In genomic region chr12:111430049-111430867, GRCm38 (mm10) we compare ENCODE assay signal across 8 mouse cellular contexts. TPM values are rescaled to one million over a fixed set of nuclear protein-coding genes. Genes with fewer than 3 reads are reported as not detected.
DNase-seq lines count a peak whose midpoint lies in the region; ATAC-seq lines count a peak whose summit lies in the region.

No protein-coding gene starts in this region.

- peak overlapping the region; percentile 91 for H3K4me2 ChIP-seq in heart, embryonic 16.5 days (ENCODE audit: low read depth, low read length)
- H3K4me2 ChIP-seq in limb, embryonic 13.5 days (replicated peaks) = peak overlapping the region; percentile 73
- H3K4me2 ChIP-seq in midbrain, embryonic 16.5 days (ENCODE audit: low read length) = peak overlapping the region; percentile 65

- H3K4me1 ChIP-seq in heart, embryonic 16.5 days (ENCODE audit: control insufficient read depth, insufficient read depth, low read length) = peaks cover 47% of the 10 kb centered on the region
- peaks cover 46% of the 10 kb centered on the region for H3K4me1 ChIP-seq in limb, embryonic 13.5 days
- H3K4me1 ChIP-seq in midbrain, embryonic 16.5 days (ENCODE audit: control insufficient read depth, insufficient read depth, low read length) = peaks cover 33% of the 10 kb centered on the region

- H3K9me3 ChIP-seq in heart, embryonic 16.5 days (replicated peaks; ENCODE audit: control insufficient read depth, low read length) = no peaks in the 10 kb centered on the region
- H3K9me3 ChIP-seq in limb, embryonic 13.5 days = no peaks in the 10 kb centered on the region
- H3K9me3 ChIP-seq in midbrain, embryonic 16.5 days (replicated peaks; ENCODE audit: control insufficient read depth, low read length, poor library complexity, severe bottlenecking) = no peaks in the 10 kb centered on the region

- ATAC-seq in heart, embryonic 16.5 days (replicated peaks; ENCODE audit: extremely low read depth, insufficient read depth, low FRiP score) = no peak; the same call in 1 of the 2 replicates
- no peak for ATAC-seq in limb, embryonic 13.5 days (ENCODE audit: low FRiP score, low read depth)
- ATAC-seq in midbrain, embryonic 16.5 days = no peak
- no peak for ATAC-seq in inflammation-experienced regulatory T-cells, adult 6 months

- H3K36me3 ChIP-seq in heart, embryonic 16.5 days (ENCODE audit: control insufficient read depth, insufficient read depth) = no peaks in the 10 kb centered on the region
- no peaks in the 10 kb centered on the region for H3K36me3 ChIP-seq in limb, embryonic 13.5 days
- H3K36me3 ChIP-seq in midbrain, embryonic 16.5 days (ENCODE audit: control insufficient read depth, insufficient read depth, low read length) = no peaks in the 10 kb centered on the region

- H3K27ac ChIP-seq in heart, embryonic 16.5 days (ENCODE audit: low read length) = peak overlapping the region; percentile 70
- H3K27ac ChIP-seq in limb, embryonic 13.5 days = no peak overlapping the region
- H3K27ac ChIP-seq in midbrain, embryonic 16.5 days (ENCODE audit: low read length) = no peak overlapping the region

- peaks cover 40% of the 10 kb centered on the region for H3K27me3 ChIP-seq in heart, embryonic 16.5 days (ENCODE audit: control insufficient read depth, insufficient read depth, low read length)
- H3K27me3 ChIP-seq in limb, embryonic 13.5 days = peaks cover 91% of the 10 kb centered on the region
- peaks cover 50% of the 10 kb centered on the region for H3K27me3 ChIP-seq in midbrain, embryonic 16.5 days (ENCODE audit: control insufficient read depth, insufficient read depth, low read depth, low read length)

- peak overlapping the region; percentile 55 for H3K4me3 ChIP-seq in heart, embryonic 16.5 days (ENCODE audit: low read length)
- peak overlapping the region; percentile 43 for H3K4me3 ChIP-seq in limb, embryonic 13.5 days
- H3K4me3 ChIP-seq in midbrain, embryonic 16.5 days (ENCODE audit: low read depth, low read length) = no peak overlapping the region

- WGBS in heart, embryonic 16.5 days = 13% methylated on average over 27 of the region's 27 CpGs
- WGBS in limb, embryonic 13.5 days = 13% methylated on average over 27 of the region's 27 CpGs
- whole genome bisulfite sequencing in midbrain, embryonic 16.5 days = 15% methylated on average over 27 of the region's 27 CpGs

- peak overlapping the region; percentile 73 for H3K9ac ChIP-seq in heart, embryonic 16.5 days (ENCODE audit: low read length)
- H3K9ac ChIP-seq in limb, embryonic 13.5 days = peak overlapping the region; percentile 55
- H3K9ac ChIP-seq in midbrain, embryonic 16.5 days (ENCODE audit: low read depth, low read length) = no peak overlapping the region; the same call in 1 of the 2 replicates

- DNase-seq in adrenal gland, adult (ENCODE audit: inconsistent age in 2 of 2, low spot score in 1 of 2) = peak; percentile 63 to 79
- DNase-seq in adrenal gland, adult 8-10 months = no peak
- peak; percentile 63 for DNase-seq in adrenal gland, postnatal 25 days
- DNase-seq in layer of hippocampus, postnatal 36 days = no peak

RNA-seq across cellular contexts. Expression of gene Tnfaip2, which starts 12.0 kb away (rescaled TPM):
- 10 to 100 TPM; 14.3 to 28.0 (median 17.7) TPM for total RNA-seq in adrenal gland, adult 8-10 months (2022)
- 7.2 and 15.0 TPM in 2 replicates for total RNA-seq in adrenal gland, postnatal 25 days (2021)
- 3.2 and 4.8 TPM in 2 replicates for polyA plus RNA-seq in heart, embryonic 16.5 days (2015; fragmentation: Nextera tagmentation; extraction: Ambion mirVana)
- polyA plus RNA-seq in limb, embryonic 13.5 days (2015; fragmentation: Nextera tagmentation; extraction: Ambion mirVana) = 7.4 and 7.8 TPM in 2 replicates
- polyA plus RNA-seq in midbrain, embryonic 16.5 days (2015; fragmentation: Nextera tagmentation; extraction: Ambion mirVana) = 0.31 and 0.79 TPM in 2 replicates
- total RNA-seq in layer of hippocampus, postnatal 36 days (2021) = 1 to 10 TPM in 1 of 2 experiments, under 1 TPM in 1; 0.40 to 1.0 TPM
- polyA plus RNA-seq in inflammation-experienced regulatory T-cells, adult 6 months (2017; shearing (Covaris generic)) = not detected

RNA-seq across cellular contexts. Expression of gene Exoc3l4, which starts 13.4 kb away (rescaled TPM):
- total RNA-seq in adrenal gland, adult 8-10 months (2022) = 10 to 100 TPM in 1 of 4 experiments, 1 to 10 TPM in 3; 3.2 to 10.0 (median 7.8) TPM
- total RNA-seq in adrenal gland, postnatal 25 days (2021) = 4.4 and 5.7 TPM in 2 replicates
- 13.3 and 14.9 TPM in 2 replicates for polyA plus RNA-seq in heart, embryonic 16.5 days (2015; fragmentation: Nextera tagmentation; extraction: Ambion mirVana)
- 6.6 and 6.9 TPM in 2 replicates for polyA plus RNA-seq in limb, embryonic 13.5 days (2015; fragmentation: Nextera tagmentation; extraction: Ambion mirVana)
- polyA plus RNA-seq in midbrain, embryonic 16.5 days (2015; fragmentation: Nextera tagmentation; extraction: Ambion mirVana) = 2.0 and 2.1 TPM in 2 replicates
- 1 to 10 TPM; 3.3 to 5.5 TPM for total RNA-seq in layer of hippocampus, postnatal 36 days (2021)
- polyA plus RNA-seq in inflammation-experienced regulatory T-cells, adult 6 months (2017; shearing (Covaris generic)) = not detected

RNA-seq across cellular contexts. Expression of gene Lbhd2, which starts 23.6 kb away (rescaled TPM):
- total RNA-seq in adrenal gland, adult 8-10 months (2022) = 1 to 10 TPM in 1 of 4 experiments, under 1 TPM in 3; 0.67 to 1.0 (median 0.78) TPM
- 0.85 TPM in 1 of 2 replicates, not detected in the other for total RNA-seq in adrenal gland, postnatal 25 days (2021)
- 1.3 and 1.4 TPM in 2 replicates for polyA plus RNA-seq in heart, embryonic 16.5 days (2015; fragmentation: Nextera tagmentation; extraction: Ambion mirVana)
- 9.5 and 13.8 TPM in 2 replicates for polyA plus RNA-seq in limb, embryonic 13.5 days (2015; fragmentation: Nextera tagmentation; extraction: Ambion mirVana)
- 4.9 and 7.0 TPM in 2 replicates for polyA plus RNA-seq in midbrain, embryonic 16.5 days (2015; fragmentation: Nextera tagmentation; extraction: Ambion mirVana)
- 1 to 10 TPM in 1 of 2 experiments, not detected in 1; 1.2 TPM for total RNA-seq in layer of hippocampus, postnatal 36 days (2021)
- polyA plus RNA-seq in inflammation-experienced regulatory T-cells, adult 6 months (2017; shearing (Covaris generic)) = 1 to 10 TPM in 1 of 3 experiments, not detected in 2; 3.5 TPM

RNA-seq across cellular contexts. Expression of gene Cdc42bpb, which starts 52.7 kb away (rescaled TPM):
- total RNA-seq in adrenal gland, adult 8-10 months (2022) = 100 to 1,000 TPM; 112 to 162 (median 141) TPM
- 123 and 157 TPM in 2 replicates for total RNA-seq in adrenal gland, postnatal 25 days (2021)
- 19.6 and 27.3 TPM in 2 replicates for polyA plus RNA-seq in heart, embryonic 16.5 days (2015; fragmentation: Nextera tagmentation; extraction: Ambion mirVana)
- polyA plus RNA-seq in limb, embryonic 13.5 days (2015; fragmentation: Nextera tagmentation; extraction: Ambion mirVana) = 26.5 and 32.4 TPM in 2 replicates
- 39.9 and 40.2 TPM in 2 replicates for polyA plus RNA-seq in midbrain, embryonic 16.5 days (2015; fragmentation: Nextera tagmentation; extraction: Ambion mirVana)
- 100 to 1,000 TPM; 112 to 115 TPM for total RNA-seq in layer of hippocampus, postnatal 36 days (2021)
- polyA plus RNA-seq in inflammation-experienced regulatory T-cells, adult 6 months (2017; shearing (Covaris generic)) = 1 to 10 TPM in 1 of 3 experiments, under 1 TPM in 2; 0.19 to 1.3 (median 0.67) TPM

RNA-seq across cellular contexts. Expression of gene Gm266, which starts 55.4 kb away (rescaled TPM):
- total RNA-seq in adrenal gland, adult 8-10 months (2022) = not detected
- not detected in 2 replicates for total RNA-seq in adrenal gland, postnatal 25 days (2021)
- polyA plus RNA-seq in heart, embryonic 16.5 days (2015; fragmentation: Nextera tagmentation; extraction: Ambion mirVana) = 2.6 and 6.1 TPM in 2 replicates
- 9.0 and 9.1 TPM in 2 replicates for polyA plus RNA-seq in limb, embryonic 13.5 days (2015; fragmentation: Nextera tagmentation; extraction: Ambion mirVana)
- polyA plus RNA-seq in midbrain, embryonic 16.5 days (2015; fragmentation: Nextera tagmentation; extraction: Ambion mirVana) = 1.0 and 3.1 TPM in 2 replicates
- total RNA-seq in layer of hippocampus, postnatal 36 days (2021) = 1 to 10 TPM; 5.5 to 7.8 TPM
- polyA plus RNA-seq in inflammation-experienced regulatory T-cells, adult 6 months (2017; shearing (Covaris generic)) = not detected

Comparison
In these comparisons a context has a peak if more than half of its experiments do, and no peak if none do; other contexts are left out.
1. DNase-seq: peak in adrenal gland, adult (2 of 2) and adrenal gland, postnatal 25 days (single experiment); none in adrenal gland, adult 8-10 months (single experiment) and layer of hippocampus, postnatal 36 days (0 of 2).
2. Peak in every context shown above with its lines, with median percentiles within 50 percentile points of each other: H3K4me2 ChIP-seq.